Mouse (Mus musculus) heart, embryonic 11.5 days (tissue): ENCODE measurements around the gene Gm20547. TPM values are rescaled to one million over a fixed set of nuclear protein-coding genes. Genes with fewer than 3 reads are reported as not detected.
"Not testable (repeated sequence)": the region's sequence is repeated elsewhere in the genome, so short reads cannot be mapped to it uniquely, and the experiment has no call there.

ENCODE experiments used
- ATAC-seq: fragments of 200-750 bp; cut with Nextera tagmentation; replicated peaks from 2 replicates; pipeline ENCODE4 v1.8.0; 2017; ENCODE audit warnings: moderate library complexity; ENCODE audit not compliant: insufficient number of reproducible peaks, low FRiP score, low TSS enrichment
- H3K27ac ChIP-seq: fragments of 300-500 bp; sonication (generic); 2 replicates; pipeline ENCODE4 v1.5.1; 2014; ENCODE audit warnings: mild to moderate bottlenecking, low read depth, low read length
- H3K27me3 ChIP-seq: fragments of 300-500 bp; sonication (generic); 2 replicates; pipeline ENCODE4 v1.6.1; 2014; ENCODE audit warnings: mild to moderate bottlenecking, low read length, mixed read lengths; ENCODE audit not compliant: control insufficient read depth, insufficient read depth
- H3K36me3 ChIP-seq: fragments of 300-500 bp; sonication (generic); 2 replicates; pipeline ENCODE4 v1.6.1; 2014; ENCODE audit warnings: mild to moderate bottlenecking, low read length, moderate library complexity, mixed read lengths; ENCODE audit not compliant: control insufficient read depth, insufficient read depth
- H3K4me1 ChIP-seq: fragments of 300-500 bp; sonication (generic); 2 replicates; pipeline ENCODE4 v1.6.1; 2014; ENCODE audit warnings: low read length; ENCODE audit not compliant: control insufficient read depth, insufficient read depth
- H3K4me2 ChIP-seq: fragments of 300-500 bp; sonication (generic); 2 replicates; pipeline ENCODE4 v1.6.1; 2014; ENCODE audit warnings: mild to moderate bottlenecking, moderate library complexity
- H3K4me3 ChIP-seq: fragments of 300-500 bp; sonication (generic); 2 replicates; pipeline ENCODE4 v1.5.1; 2014; ENCODE audit warnings: low read depth, low read length
- H3K9ac ChIP-seq: fragments of 300-500 bp; sonication (generic); 2 replicates; pipeline ENCODE4 v1.6.1; 2014; ENCODE audit warnings: mild to moderate bottlenecking, low read depth, low read length, moderate library complexity
- H3K9me3 ChIP-seq: fragments of 300-500 bp; sonication (generic); replicated peaks from 2 replicates; pipeline ENCODE4 v1.6.1; 2016; ENCODE audit warnings: low read length; ENCODE audit not compliant: control insufficient read depth
- WGBS: fragments of 180-500 bp; shearing (Covaris S2); extraction: QIAGEN DNeasy Blood & Tissue Kit; methylation state at CpG from one replicate; pipeline ENCODE4 v1.1.7; 2014; ENCODE audit not compliant: insufficient replicate concordance; 5-methylcytosine and 5-hydroxymethylcytosine counted together
- polyA plus RNA-seq: library from polyadenylated mRNA; unstranded; fragments of >200 nt; fragmentation: Nextera tagmentation; extraction: Ambion mirVana; gene quantifications from 2 replicates; pipeline ENCODE4 v1.2.1, GENCODE M21; 2014

Gene Gm20547
- polyA plus RNA-seq, 1 experiment from 2014 or later, result not detected

DNA sequence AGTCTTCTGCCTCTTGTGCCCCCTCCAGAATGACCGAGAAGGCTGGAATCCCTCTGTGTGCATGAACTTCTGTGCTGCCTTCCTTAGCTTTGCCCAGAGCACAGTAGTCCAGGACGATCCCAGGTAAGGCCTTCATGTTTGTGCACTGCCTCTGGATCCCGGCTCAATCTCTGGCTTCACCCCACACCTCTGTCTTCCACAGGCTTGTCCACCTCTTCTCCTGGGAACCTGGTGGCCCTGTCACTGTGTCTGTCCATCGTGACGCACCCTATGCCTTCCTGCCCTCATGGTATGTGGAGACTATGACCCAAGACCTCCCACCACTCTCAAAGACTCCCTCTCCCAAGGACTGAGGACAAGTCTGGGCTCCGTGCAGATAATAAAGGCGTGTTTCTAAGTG, 43.1 kb downstream of the Gm20547 start:
- Histone ChIP-seq H3K27me3 (no peaks in the 10 kb centered on the region), H3K4me2 (peak overlapping the region; percentile 31; the same call in 1 of the 2 replicates), H3K9ac (no peak overlapping the region), H3K4me1 (peaks cover 16% of the 10 kb centered on the region), H3K36me3 (peaks cover 20% of the 10 kb centered on the region), H3K9me3 (no peaks in the 10 kb centered on the region), H3K27ac (no peak overlapping the region), H3K4me3 (no peak overlapping the region)
- WGBS, result 85% methylated on average over 7 of the region's 7 CpGs
- ATAC-seq, result no peak

DNA sequence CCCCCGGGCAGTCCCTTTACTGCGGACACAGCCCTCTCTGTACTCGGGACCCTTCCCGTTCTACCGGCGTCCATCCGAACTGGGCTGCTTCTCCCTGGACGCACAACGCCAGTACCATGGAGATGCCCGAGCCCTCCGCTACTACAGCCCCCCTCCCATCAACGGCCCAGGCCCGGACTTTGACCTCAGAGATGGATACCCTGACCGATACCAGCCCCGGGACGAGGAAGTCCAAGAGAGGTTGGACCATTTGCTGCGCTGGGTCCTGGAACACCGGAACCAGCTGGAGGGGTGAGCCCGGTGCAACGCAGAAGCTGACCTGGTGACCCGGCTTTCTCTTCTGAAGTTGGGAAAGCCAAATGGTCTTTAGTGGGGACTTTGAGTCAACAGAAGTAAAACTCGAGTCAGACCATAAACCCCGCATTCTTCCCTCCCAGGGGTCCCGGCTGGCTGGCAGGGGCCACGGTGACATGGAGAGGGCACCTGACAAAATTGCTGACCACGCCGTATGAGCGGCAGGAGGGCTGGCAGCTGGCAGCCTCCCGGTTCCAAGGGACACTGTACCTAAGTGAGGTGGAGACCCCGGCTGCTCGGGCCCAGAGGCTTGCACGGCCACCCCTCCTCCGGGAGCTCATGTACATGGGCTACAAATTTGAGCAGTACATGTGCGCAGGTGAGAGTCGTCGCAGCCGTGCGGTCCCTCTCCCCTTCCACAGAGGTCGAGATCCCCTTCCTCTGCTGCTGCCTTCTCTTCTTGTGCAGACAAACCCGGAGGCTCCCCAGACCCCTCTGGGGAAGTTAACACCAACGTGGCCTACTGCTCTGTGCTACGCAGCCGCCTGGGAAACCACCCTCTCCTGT, 44.1 kb downstream of the Gm20547 start:
- H3K27me3 ChIP-seq, result no peaks in the 10 kb centered on the region
- peaks cover 16% of the 10 kb centered on the region for H3K4me1 ChIP-seq
- 36% methylated on average over 43 of the region's 43 CpGs for WGBS
- peak overlapping the region; percentile 97 for H3K4me2 ChIP-seq
- peak overlapping the region; percentile 76 for H3K9ac ChIP-seq
- H3K4me3 ChIP-seq, result peak overlapping the region; percentile 72
- H3K27ac ChIP-seq, result peak overlapping the region; percentile 3
- ATAC-seq, result no peak
- no peaks in the 10 kb centered on the region for H3K9me3 ChIP-seq
- H3K36me3 ChIP-seq, result peaks cover 18% of the 10 kb centered on the region

DNA sequence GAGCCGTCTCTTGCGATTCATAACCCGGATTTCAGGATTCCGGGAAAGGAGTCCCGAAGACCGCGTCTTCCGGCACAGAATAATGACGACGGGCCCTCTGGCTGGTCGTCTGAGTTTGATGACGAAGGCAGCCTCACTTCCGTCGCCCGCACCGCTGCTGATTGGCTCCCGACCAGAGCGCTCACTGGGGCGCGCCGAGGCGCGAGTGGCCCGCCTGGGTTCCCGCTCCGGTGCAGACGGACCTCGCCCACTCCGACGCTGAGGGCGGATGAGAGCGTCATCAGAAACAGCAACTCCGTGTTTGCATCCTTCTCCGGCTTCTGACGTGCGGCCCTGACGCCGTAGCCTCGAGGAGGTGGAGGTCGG, 45.0 kb downstream of the Gm20547 start, which contains the start of the genes Stk19 and Dxo:
TSS of gene Stk19 (minus strand) at position 90 of the 366 bp plus-strand sequence.
TSS of gene Dxo (plus strand) at position 164 of the 366 bp plus-strand sequence.
- under 1% methylated on average over 40 of the region's 40 CpGs for WGBS
- peaks cover 18% of the 10 kb centered on the region for H3K36me3 ChIP-seq
- H3K4me1 ChIP-seq, result peaks cover 16% of the 10 kb centered on the region
- H3K9ac ChIP-seq, result peak within 1 kb of the TSS; percentile 76
- peak; percentile 89 for ATAC-seq
- peak within 1 kb of the TSS; percentile 3 for H3K27ac ChIP-seq
- no peaks in the 10 kb centered on the region for H3K9me3 ChIP-seq
- H3K4me3 ChIP-seq, result peak within 1 kb of the TSS; percentile 72
- H3K4me2 ChIP-seq, result peak within 1 kb of the TSS; percentile 97
- H3K27me3 ChIP-seq, result no peaks in the 10 kb centered on the region

DNA sequence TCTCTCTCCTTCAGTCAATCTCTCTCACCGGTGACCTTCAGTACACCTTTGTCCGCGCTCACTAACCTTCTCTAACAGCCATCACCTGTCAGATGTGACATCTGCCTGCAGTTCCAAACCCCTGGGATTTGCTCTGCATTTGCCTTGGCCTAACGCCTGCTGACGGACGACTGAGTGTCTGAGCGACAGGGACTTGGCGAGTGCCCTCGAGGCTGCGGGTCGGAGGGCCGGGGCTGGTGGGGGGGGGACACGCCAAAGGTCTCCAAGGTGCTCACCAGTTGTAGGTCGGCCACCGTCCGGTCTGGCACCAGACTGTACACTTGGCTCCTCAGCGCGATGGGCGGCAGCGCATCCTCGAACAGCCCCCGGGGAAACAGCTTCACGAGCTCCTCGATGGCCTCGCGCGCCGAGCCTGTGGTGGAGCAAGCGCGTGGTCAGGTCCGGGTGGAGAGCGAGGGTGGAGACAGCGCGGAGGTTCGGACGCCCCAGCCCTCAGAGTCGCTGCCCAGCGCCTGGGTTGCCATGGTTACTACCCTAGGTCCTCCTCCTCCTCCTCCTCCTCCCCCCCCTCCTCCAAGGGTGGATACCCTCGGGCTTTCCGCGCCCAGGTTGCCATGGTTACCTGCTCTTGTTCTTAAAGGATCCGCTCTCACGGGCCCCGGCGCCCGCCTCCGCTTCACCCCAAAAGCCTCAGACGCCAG, 45.5 kb downstream of the Gm20547 start:
- H3K27ac ChIP-seq, result peak overlapping the region; percentile 3; the same call in 1 of the 2 replicates
- peak overlapping the region; percentile 72 for H3K4me3 ChIP-seq
- ATAC-seq, result peak; percentile 84
- peak overlapping the region; percentile 76 for H3K9ac ChIP-seq
- H3K27me3 ChIP-seq, result no peaks in the 10 kb centered on the region
- H3K4me2 ChIP-seq, result peak overlapping the region; percentile 97
- no peaks in the 10 kb centered on the region for H3K9me3 ChIP-seq
- 4% methylated on average over 48 of the region's 48 CpGs for WGBS
- H3K4me1 ChIP-seq, result peaks cover 16% of the 10 kb centered on the region
- H3K36me3 ChIP-seq, result peaks cover 18% of the 10 kb centered on the region

DNA sequence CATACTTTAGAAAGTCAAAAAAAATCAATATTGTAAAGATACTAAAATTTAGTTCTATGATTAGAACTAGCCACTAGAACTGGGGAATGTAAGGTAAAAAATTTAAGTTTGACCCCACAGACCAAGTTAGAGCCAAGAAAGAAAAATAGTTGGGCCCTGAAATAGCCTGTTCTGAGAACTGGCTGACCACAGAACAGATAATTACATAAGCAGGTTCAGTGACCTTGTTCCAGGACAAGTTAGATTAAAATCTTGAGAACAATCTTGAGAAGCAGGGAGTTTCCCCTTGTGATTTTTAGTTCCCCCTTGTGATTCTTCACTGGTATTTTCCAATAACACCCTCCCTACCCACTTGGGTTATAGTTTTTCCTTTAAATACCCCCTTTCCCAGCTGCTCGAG, 51.1 kb downstream of the Gm20547 start:
- not testable (repeated sequence) for H3K9ac ChIP-seq, H3K4me1 ChIP-seq, H3K9me3 ChIP-seq, H3K27me3 ChIP-seq, H3K4me3 ChIP-seq, H3K27ac ChIP-seq, H3K4me2 ChIP-seq, ATAC-seq
- WGBS, result 93% methylated on average over 1 of the region's 1 CpGs
- H3K36me3 ChIP-seq, result peaks cover 25% of the 10 kb centered on the region

DNA sequence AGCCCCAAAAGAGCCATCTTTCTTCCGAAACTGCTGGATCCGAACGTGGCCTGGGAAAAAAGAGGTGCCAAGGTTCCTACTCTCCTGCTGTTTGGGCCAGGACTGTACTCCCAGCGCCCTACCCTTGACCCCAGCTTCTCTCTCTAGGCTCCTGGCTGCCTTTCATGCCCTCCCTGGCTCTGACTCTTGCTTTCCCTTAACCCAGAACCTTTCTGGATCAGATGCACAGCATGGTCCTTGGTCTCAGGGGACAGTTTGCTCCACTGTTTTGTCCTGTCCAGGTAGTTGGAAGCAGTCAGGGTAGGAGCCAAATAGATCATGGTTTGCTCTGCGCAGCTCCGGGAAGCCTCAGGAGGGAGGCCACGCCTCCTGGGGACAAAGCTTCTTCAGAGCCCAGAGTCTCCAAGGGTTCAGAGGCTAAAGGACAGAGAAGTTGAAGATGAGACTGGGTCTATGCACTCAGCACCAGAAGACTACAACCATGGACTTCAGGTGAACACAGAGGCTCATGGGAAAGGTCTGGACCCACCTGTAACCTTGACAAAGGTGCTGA, 66.9 kb downstream of the Gm20547 start:
- WGBS, result 79% methylated on average over 7 of the region's 7 CpGs
- Histone ChIP-seq H3K9ac (no peak overlapping the region), H3K27ac (no peak overlapping the region), H3K27me3 (no peaks in the 10 kb centered on the region), H3K4me3 (no peak overlapping the region), H3K4me1 (no peaks in the 10 kb centered on the region), H3K36me3 (no peaks in the 10 kb centered on the region), H3K4me2 (no peak overlapping the region), H3K9me3 (no peaks in the 10 kb centered on the region)
- ATAC-seq, result no peak

DNA sequence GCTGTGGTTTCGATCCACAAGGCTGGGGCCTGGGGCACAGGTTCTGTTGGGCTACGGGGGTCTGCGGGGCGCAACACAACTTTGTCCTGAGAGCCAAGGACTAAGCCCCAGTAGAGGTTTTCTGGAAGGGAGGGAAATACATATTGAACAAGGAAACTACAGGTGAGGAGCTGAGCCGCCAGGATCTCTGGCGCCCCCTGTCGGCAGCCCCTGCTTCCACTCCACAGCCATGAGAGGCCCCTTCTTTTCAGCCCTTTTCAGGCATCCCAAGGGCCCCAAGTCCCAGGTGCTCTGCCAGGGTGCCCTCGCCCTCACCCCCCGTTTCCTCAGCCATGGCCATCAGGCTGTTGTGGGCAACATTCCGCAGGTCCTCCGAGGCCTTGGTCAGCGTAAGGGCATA, 68.1 kb downstream of the Gm20547 start:
- not testable (repeated sequence) for H3K4me1 ChIP-seq, H3K4me2 ChIP-seq, H3K4me3 ChIP-seq, H3K36me3 ChIP-seq, H3K27ac ChIP-seq, H3K9ac ChIP-seq, ATAC-seq, H3K9me3 ChIP-seq, H3K27me3 ChIP-seq
- WGBS, result 51% methylated on average over 12 of the region's 12 CpGs

DNA sequence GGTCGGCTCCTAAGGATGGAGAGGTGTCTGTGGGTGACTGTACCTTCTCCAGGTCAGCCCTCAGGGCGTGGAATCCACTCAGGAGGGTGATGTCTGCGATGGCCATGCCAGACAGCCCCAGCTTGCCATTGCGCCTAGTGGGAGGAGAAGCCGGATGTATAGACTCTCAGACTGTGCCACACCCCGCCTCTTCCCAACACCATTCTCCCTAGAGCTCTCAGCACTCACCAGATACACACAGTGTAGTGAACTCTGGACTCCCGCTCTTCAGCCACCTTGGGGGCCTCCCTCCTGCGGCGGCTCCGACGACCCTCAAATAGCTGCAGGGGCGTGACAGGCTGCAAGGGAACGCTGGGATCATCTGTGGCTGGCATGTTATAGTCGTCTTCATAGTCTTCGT, 70.6 kb downstream of the Gm20547 start:
- Histone ChIP-seq H3K4me3 (no peak overlapping the region), H3K4me1 (no peaks in the 10 kb centered on the region), H3K27me3 (no peaks in the 10 kb centered on the region), H3K27ac (no peak overlapping the region), H3K9me3 (no peaks in the 10 kb centered on the region), H3K36me3 (no peaks in the 10 kb centered on the region), H3K4me2 (no peak overlapping the region), H3K9ac (no peak overlapping the region)
- WGBS, result 66% methylated on average over 15 of the region's 15 CpGs
- ATAC-seq, result no peak
